Mouse (Mus musculus): ENCODE measurements around the gene Fmo1. TPM values are rescaled to one million over a fixed set of nuclear protein-coding genes. Genes with fewer than 3 reads are reported as not detected.
A peak's percentile ranks its signal among the peaks of the same experiment; 100 is the strongest.

Fmo1 gene
- polyA plus RNA-seq, 1 experiment = 7.1 TPM

DNA sequence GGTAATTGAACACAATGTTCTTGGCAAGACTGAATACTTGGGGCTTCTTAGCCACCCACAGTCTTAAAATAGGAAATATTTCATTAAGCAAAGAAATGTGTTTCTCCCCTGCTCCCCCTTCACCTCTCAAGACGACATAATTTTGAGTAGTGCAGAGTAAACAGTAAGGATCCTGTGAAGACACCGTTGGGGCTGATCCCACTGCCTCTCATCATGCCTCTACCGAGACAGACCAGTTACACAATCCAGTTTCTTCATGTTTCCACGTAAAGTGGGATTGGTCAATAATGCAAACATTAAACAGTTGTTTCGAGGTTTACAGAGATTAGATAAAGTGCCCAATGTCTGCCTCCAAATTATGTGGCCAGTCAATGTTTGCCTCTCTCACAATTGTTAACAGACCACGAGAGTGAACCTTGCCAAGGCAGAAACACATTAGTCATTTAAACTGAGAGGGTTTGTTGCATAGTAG lies 25.6 kb upstream of the Fmo1 start:
- 80% methylated on average over 6 of the region's 6 CpGs for WGBS
- Histone ChIP-seq H3K27me3 (ENCODE audit: control insufficient read depth, insufficient read depth, low read length) (no peaks in the 10 kb centered on the region), H3K4me3 (replicated peaks; ENCODE audit: insufficient read depth, low read depth, low read length) (no peak overlapping the region), H3K4me1 (ENCODE audit: control insufficient read depth, insufficient read depth, low read length) (no peaks in the 10 kb centered on the region), H3K27ac (ENCODE audit: insufficient read depth, low read length) (no peak overlapping the region)
- DNase-seq = no peak
- TF ChIP-seq POLR2A (IDR thresholded peaks at IDR 0.05; ENCODE audit: borderline replicate concordance, insufficient read depth, low read length) (no peak), CTCF (IDR thresholded peaks at IDR 0.05; ENCODE audit: borderline replicate concordance, insufficient read depth, low read depth, low read length) (no peak)

DNA sequence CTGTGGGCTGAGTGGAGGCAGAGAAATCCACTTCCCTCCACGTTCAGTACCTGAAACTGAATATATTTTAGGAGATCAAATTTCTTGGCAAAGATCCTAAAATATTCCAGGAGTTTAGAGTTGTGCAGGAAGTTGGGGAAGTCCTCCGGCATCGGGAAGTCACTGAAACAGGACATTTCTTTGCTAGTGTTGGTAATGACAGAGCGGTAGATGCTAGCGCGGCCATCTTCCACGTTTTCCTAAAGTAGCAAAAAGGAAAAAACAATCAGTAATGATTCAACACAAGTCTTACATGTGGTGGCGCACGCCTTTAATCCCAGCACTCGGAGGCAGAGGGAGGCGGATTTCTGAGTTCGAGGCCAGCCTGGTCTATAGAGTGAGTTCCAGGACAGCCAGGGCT lies 22.2 kb upstream of the Fmo1 start:
- no peak for DNase-seq
- Histone ChIP-seq H3K27ac (ENCODE audit: insufficient read depth, low read length) (no peak overlapping the region), H3K4me1 (ENCODE audit: control insufficient read depth, insufficient read depth, low read length) (no peaks in the 10 kb centered on the region), H3K4me3 (replicated peaks; ENCODE audit: insufficient read depth, low read depth, low read length) (no peak overlapping the region), H3K27me3 (ENCODE audit: control insufficient read depth, insufficient read depth, low read length) (no peaks in the 10 kb centered on the region)
- 91% methylated on average over 12 of the region's 12 CpGs for WGBS
- TF ChIP-seq POLR2A (IDR thresholded peaks at IDR 0.05; ENCODE audit: borderline replicate concordance, insufficient read depth, low read length) = no peak
- TF ChIP-seq CTCF (IDR thresholded peaks at IDR 0.05; ENCODE audit: borderline replicate concordance, insufficient read depth, low read depth, low read length) = no peak

DNA sequence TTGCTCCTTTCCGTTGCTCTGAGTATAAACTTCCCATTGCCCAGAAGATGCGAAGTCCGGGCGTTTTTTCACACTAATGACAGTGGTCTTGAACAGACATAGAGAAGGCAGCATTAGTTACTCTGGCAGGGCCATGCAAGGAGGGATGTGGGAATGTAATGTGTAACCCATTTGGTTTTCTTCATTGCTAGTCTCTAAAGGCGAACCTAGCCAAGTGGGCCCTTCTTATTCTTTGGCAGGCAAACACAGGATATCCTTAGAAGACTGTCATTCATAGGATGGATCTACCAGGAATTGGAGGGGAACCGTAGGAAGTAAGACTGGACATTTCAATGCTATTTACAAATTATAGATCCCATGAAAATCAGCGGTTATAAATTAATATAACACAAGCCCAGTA lies 21.2 kb upstream of the Fmo1 start:
- 93% methylated on average over 7 of the region's 7 CpGs for WGBS
- Histone ChIP-seq H3K4me3 (replicated peaks; ENCODE audit: insufficient read depth, low read depth, low read length) (no peak overlapping the region), H3K27me3 (ENCODE audit: control insufficient read depth, insufficient read depth, low read length) (no peaks in the 10 kb centered on the region), H3K4me1 (ENCODE audit: control insufficient read depth, insufficient read depth, low read length) (no peaks in the 10 kb centered on the region), H3K27ac (ENCODE audit: insufficient read depth, low read length) (no peak overlapping the region)
- DNase-seq = no peak
- TF ChIP-seq POLR2A (IDR thresholded peaks at IDR 0.05; ENCODE audit: borderline replicate concordance, insufficient read depth, low read length) (no peak), CTCF (IDR thresholded peaks at IDR 0.05; ENCODE audit: borderline replicate concordance, insufficient read depth, low read depth, low read length) (no peak)

GRCm38 (mm10) chr1:162886138-162886816 lies 19.9 kb upstream of the Fmo1 start:
- no peak for DNase-seq
- Histone ChIP-seq H3K4me3 (replicated peaks; ENCODE audit: insufficient read depth, low read depth, low read length) (no peak overlapping the region), H3K4me1 (ENCODE audit: control insufficient read depth, insufficient read depth, low read length) (no peaks in the 10 kb centered on the region), H3K27me3 (ENCODE audit: control insufficient read depth, insufficient read depth, low read length) (no peaks in the 10 kb centered on the region), H3K27ac (ENCODE audit: insufficient read depth, low read length) (no peak overlapping the region)
- WGBS = 89% methylated on average over 11 of the region's 11 CpGs
- no peak for TF ChIP-seq POLR2A (IDR thresholded peaks at IDR 0.05; ENCODE audit: borderline replicate concordance, insufficient read depth, low read length)
- TF ChIP-seq CTCF (IDR thresholded peaks at IDR 0.05; ENCODE audit: borderline replicate concordance, insufficient read depth, low read depth, low read length) = no peak

DNA sequence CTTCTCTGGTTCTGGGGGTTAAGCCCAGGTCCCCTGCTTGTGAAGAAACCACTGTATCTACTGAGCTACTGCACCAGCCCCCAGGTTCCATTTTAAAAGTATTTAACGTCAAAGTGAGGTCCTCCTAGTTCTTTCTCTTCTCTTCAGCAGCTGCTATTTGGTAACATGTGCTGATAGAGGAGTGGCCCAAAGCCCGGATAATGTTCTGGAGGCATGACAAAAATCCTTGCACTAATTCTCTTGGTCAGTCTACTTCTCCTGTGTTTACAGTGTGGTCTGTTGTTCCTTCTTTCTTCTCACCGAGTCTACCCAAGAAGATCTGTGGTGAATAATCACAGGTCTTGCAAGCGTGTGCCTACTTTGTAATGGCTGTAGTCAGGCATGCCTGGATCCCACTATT lies 16.3 kb upstream of the Fmo1 start:
- no peak for DNase-seq
- no peak for TF ChIP-seq CTCF (IDR thresholded peaks at IDR 0.05; ENCODE audit: borderline replicate concordance, insufficient read depth, low read depth, low read length)
- TF ChIP-seq POLR2A (IDR thresholded peaks at IDR 0.05; ENCODE audit: borderline replicate concordance, insufficient read depth, low read length) = no peak
- Histone ChIP-seq H3K4me3 (replicated peaks; ENCODE audit: insufficient read depth, low read depth, low read length) (no peak overlapping the region), H3K27me3 (ENCODE audit: control insufficient read depth, insufficient read depth, low read length) (no peaks in the 10 kb centered on the region), H3K4me1 (ENCODE audit: control insufficient read depth, insufficient read depth, low read length) (no peaks in the 10 kb centered on the region), H3K27ac (ENCODE audit: insufficient read depth, low read length) (no peak overlapping the region)
- WGBS = 67% methylated on average over 4 of the region's 4 CpGs

- TF ChIP-seq CTCF (IDR thresholded peaks at IDR 0.05; ENCODE audit: borderline replicate concordance, insufficient read depth, low read depth, low read length) (peak; percentile 46; the same call in 1 of the 2 replicates), POLR2A (IDR thresholded peaks at IDR 0.05; ENCODE audit: borderline replicate concordance, insufficient read depth, low read length) (no peak)
- peak in 1 of 2 experiments; percentile 20 for DNase-seq
- Histone ChIP-seq H3K27ac (ENCODE audit: insufficient read depth, low read length) (no peak overlapping the region), H3K4me1 (ENCODE audit: control insufficient read depth, insufficient read depth, low read length) (no peaks in the 10 kb centered on the region), H3K4me3 (replicated peaks; ENCODE audit: insufficient read depth, low read depth, low read length) (no peak overlapping the region), H3K27me3 (ENCODE audit: control insufficient read depth, insufficient read depth, low read length) (no peaks in the 10 kb centered on the region)
- 59% methylated on average over 11 of the region's 11 CpGs for WGBS
Measured at GRCm38 (mm10) chr1:162879595-162880369, 13.4 kb upstream of the Fmo1 start.

DNA sequence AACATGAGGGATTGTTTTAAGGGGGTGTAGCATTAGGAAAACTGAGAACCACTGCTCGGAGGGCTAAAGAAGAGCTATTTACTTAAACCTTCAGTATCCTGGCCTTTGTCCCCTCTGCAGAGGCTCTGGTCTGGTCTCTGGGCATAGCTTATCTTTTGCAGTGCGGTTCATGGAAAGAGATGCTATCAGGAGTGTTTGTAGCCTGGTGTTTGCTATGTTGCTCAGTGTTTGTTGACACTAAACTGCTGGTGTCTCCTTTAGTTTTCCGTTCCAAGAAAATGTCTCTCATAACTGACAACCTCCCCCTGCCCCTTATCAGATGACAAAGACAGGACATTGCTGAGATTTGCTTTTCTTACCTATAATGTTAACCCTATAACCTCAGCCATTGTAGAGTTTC lies 8.7 kb upstream of the Fmo1 start:
- Histone ChIP-seq H3K4me3 (replicated peaks; ENCODE audit: insufficient read depth, low read depth, low read length) (no peak overlapping the region), H3K27ac (ENCODE audit: insufficient read depth, low read length) (no peak overlapping the region), H3K4me1 (ENCODE audit: control insufficient read depth, insufficient read depth, low read length) (no peaks in the 10 kb centered on the region), H3K27me3 (ENCODE audit: control insufficient read depth, insufficient read depth, low read length) (no peaks in the 10 kb centered on the region)
- TF ChIP-seq POLR2A (IDR thresholded peaks at IDR 0.05; ENCODE audit: borderline replicate concordance, insufficient read depth, low read length) = no peak
- TF ChIP-seq CTCF (IDR thresholded peaks at IDR 0.05; ENCODE audit: borderline replicate concordance, insufficient read depth, low read depth, low read length) = no peak
- DNase-seq = no peak
- WGBS = 91% methylated on average over 3 of the region's 3 CpGs
